Mouse (Mus musculus) kidney, adult 9 months (tissue): ENCODE data around the gene Cysltr2.
A peak's percentile ranks its signal among the peaks of the same experiment; 100 is the strongest.

Experiments used
- DNase-seq: peaks from one replicate; pipeline ENCODE4 v3.0.0; 2022

Cysltr2 gene

DNA sequence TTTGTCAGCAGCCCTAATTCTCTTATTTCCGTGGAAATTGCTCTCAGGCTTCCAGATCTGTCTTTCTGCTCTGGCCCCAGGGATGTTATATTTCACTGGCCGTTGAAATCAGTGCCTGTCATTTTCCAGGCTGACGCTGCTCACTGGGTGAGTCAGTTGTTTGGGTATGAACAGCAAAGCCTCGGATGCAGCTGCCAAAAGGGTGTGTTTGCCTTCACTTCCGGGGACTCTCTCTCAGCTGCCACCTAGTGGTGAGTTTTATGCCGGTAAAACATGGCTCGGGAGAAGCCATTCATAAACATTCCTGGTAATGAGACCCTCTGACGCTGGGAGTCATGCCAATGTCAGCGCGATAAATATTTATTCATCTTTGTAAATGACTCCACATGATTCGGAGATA, 65.5 kb downstream of the Cysltr2 start:
- peak; percentile 86 for DNase-seq

DNA sequence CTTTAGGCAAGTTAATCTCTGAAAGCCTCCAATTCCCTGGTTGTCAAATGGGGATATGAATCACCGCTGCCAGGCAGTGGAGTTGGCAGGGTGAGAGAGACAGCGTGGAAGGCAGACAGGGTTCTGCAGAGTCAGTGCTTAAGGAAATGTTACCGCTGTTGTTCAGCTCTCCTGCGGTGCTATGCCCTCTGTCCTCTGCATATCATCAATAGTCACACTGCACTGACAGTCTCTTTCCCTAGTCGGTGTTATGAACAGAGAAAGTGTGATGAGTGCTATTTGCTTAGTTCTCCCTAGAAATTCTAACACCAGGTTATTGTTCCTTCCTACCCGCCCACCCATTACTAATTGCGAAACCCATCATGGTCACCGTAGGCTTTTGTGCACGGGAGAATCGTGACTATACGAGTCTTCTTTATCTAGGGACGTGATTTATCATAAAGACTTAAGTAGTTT, 65.9 kb downstream of the Cysltr2 start:
- no peak for DNase-seq

DNA sequence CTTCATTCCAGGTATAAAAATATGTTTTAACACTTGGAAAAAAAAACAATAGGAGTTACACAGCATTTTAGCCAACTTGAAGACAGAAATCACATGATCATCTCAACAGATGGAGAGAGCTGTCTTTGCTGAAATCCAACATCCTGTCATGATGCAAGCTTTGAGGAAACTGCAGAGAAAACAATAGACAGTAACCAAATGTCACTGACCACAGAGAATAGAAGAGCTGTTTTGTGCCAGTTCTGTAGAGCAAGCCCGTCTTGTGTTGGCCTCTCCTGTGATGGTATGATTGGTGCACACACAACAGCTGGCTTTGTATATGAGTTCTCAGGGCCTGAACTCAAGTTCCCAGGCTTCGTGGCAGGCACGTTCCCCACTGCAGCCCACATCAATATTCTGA, 68.2 kb downstream of the Cysltr2 start:
- DNase-seq, result no peak

DNA sequence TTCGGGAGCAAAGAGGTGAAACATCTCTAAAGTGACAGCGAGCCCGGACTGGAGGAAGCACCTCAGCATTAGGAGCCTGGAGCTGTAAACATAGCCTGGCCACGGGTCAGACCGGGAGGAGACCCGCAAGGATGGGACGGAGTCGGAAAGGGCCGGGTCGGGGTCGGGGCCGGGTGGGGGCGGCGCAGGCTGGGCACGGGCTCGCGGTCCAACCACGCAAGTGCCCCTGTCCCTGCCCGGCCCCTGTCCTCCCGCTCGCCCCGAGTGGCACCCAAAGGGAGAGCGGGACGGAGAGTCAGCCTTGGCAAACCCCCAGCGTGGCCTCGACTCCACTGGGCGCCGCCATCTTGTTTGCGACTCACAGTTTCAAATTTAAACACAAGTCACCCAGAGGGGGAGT, 68.8 kb downstream of the Cysltr2 start:
- no peak for DNase-seq

DNA sequence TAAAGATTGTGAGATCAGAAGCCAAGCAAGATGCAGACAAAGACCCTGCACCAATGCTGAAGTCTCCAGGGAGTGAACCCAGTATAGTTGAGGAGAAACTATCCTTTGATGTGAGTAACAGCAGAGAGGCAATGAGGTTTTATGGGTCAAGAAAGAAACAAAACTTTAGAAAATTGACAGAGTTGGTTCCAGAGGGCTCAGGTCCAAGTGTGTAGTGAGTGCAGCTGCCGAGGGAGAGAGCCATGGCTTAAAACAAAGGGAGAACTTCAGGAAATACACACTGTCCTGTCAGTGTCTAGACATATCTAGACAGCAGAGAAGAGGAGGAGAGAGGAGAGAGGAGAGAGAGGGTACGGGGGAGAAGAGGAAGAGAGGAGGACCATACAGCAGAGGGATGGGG, 72.8 kb downstream of the Cysltr2 start:
- DNase-seq, result no peak
